Mouse (Mus musculus): Measurements from ENCODE around the gene Ankrd11. TPM values are rescaled to one million over a fixed set of nuclear protein-coding genes. Genes with fewer than 3 reads are reported as not detected.

Gene Ankrd11
- polyA plus RNA-seq, 1 experiment from 2014 or later: 64.9 TPM

- Histone ChIP-seq H3K27me3 (no peaks in the 10 kb centered on the region), H3K9ac (replicated peaks) (no peak overlapping the region), H3K27ac (replicated peaks) (0 out of 2 replicates have a peak overlapping the region, but pooled peaks have one; percentile 3), H3K9me3 (no peaks in the 10 kb centered on the region), H3K4me2 (replicated peaks) (no peak overlapping the region), H3K36me3 (peaks cover 8% of the 10 kb centered on the region; the same call in 1 of the 2 replicates), H3K4me3 (no peak overlapping the region), H3K4me1 (peaks cover 9% of the 10 kb centered on the region)
- WGBS: 80% methylated on average over 3 of the region's 3 CpGs
- no peak for ATAC-seq (ENCODE audit: low FRiP score, low read depth)
Observed at GRCm38 (mm10) chr8:122931834-122932560, 110.1 kb downstream of the Ankrd11 start.

- H3K9ac ChIP-seq (replicated peaks): no peak overlapping the region
- no peak overlapping the region for H3K27ac ChIP-seq (replicated peaks)
- H3K4me1 ChIP-seq: peaks cover 10% of the 10 kb centered on the region
- 90% methylated on average over 7 of the region's 7 CpGs for WGBS
- no peak overlapping the region for H3K4me3 ChIP-seq
- H3K4me2 ChIP-seq (replicated peaks): no peak overlapping the region
- no peak for ATAC-seq (ENCODE audit: low FRiP score, low read depth)
- H3K9me3 ChIP-seq: no peaks in the 10 kb centered on the region
- no peaks in the 10 kb centered on the region for H3K27me3 ChIP-seq
- H3K36me3 ChIP-seq: peaks cover 8% of the 10 kb centered on the region; the same call in 1 of the 2 replicates
Observed at GRCm38 (mm10) chr8:122928631-122929224, 113.3 kb downstream of the Ankrd11 start.

- peaks cover 15% of the 10 kb centered on the region for H3K4me1 ChIP-seq
- no peaks in the 10 kb centered on the region for H3K27me3 ChIP-seq
- WGBS: 96% methylated on average over 3 of the region's 3 CpGs
- H3K9me3 ChIP-seq: no peaks in the 10 kb centered on the region
- peaks cover 8% of the 10 kb centered on the region; the same call in 1 of the 2 replicates for H3K36me3 ChIP-seq
- ATAC-seq (ENCODE audit: low FRiP score, low read depth): no peak
- H3K4me2 ChIP-seq (replicated peaks): no peak overlapping the region
- H3K9ac ChIP-seq (replicated peaks): no peak overlapping the region
- no peak overlapping the region for H3K27ac ChIP-seq (replicated peaks)
- no peak overlapping the region for H3K4me3 ChIP-seq
Observed at GRCm38 (mm10) chr8:122927841-122928240, 114.2 kb downstream of the Ankrd11 start.

GRCm38 (mm10) chr8:122926782-122927181 is 115.3 kb downstream of the Ankrd11 start:
- 87% methylated on average over 7 of the region's 7 CpGs for WGBS
- H3K27ac ChIP-seq (replicated peaks): no peak overlapping the region
- no peak overlapping the region for H3K4me3 ChIP-seq
- ATAC-seq (ENCODE audit: low FRiP score, low read depth): no peak
- no peak overlapping the region for H3K9ac ChIP-seq (replicated peaks)
- H3K36me3 ChIP-seq: peaks cover 8% of the 10 kb centered on the region; the same call in 1 of the 2 replicates
- no peaks in the 10 kb centered on the region for H3K27me3 ChIP-seq
- H3K4me2 ChIP-seq (replicated peaks): no peak overlapping the region
- peaks cover 12% of the 10 kb centered on the region for H3K4me1 ChIP-seq
- no peaks in the 10 kb centered on the region for H3K9me3 ChIP-seq

DNA sequence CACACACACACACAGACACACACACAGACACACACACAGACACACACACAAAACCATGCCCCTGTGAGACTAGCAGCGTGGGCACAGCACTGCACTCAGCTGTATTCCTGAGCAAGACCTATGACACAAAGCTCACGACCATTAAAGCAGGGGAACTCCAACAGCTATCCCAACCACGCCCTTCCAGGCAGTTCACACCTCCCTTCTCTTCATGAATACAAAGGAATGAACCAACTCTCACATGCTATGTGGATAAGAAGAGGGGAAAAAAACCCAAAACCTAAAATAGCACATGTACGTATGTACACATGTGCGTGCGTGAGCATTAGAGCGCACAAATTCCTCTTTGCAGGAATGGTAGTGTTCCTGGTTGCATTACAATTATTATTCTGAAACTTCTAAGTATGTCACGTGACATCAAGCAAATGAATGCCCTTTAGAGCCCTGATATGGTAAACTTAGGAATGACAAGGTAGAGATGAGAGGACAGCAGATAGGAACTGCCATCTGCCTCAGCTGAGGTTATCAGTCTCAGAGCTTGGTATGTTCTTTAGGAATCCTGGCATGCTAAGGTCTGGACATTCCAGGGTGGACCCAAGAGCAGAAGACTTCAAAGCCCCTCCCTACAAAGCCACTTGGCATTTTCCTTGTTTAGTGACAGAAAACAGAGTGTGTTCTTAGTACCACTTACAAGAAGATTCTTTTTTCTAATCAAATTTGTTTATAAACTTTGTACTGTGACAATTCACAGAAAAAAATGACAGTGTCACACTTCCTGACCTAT is 115.9 kb downstream of the Ankrd11 start:
- Histone ChIP-seq H3K9ac (replicated peaks) (no peak overlapping the region), H3K4me1 (peaks cover 19% of the 10 kb centered on the region), H3K36me3 (peaks cover 8% of the 10 kb centered on the region; the same call in 1 of the 2 replicates), H3K4me3 (no peak overlapping the region), H3K27me3 (no peaks in the 10 kb centered on the region), H3K4me2 (replicated peaks) (no peak overlapping the region), H3K9me3 (no peaks in the 10 kb centered on the region), H3K27ac (replicated peaks) (no peak overlapping the region)
- no peak for ATAC-seq (ENCODE audit: low FRiP score, low read depth)
- WGBS: 94% methylated on average over 8 of the region's 8 CpGs

DNA sequence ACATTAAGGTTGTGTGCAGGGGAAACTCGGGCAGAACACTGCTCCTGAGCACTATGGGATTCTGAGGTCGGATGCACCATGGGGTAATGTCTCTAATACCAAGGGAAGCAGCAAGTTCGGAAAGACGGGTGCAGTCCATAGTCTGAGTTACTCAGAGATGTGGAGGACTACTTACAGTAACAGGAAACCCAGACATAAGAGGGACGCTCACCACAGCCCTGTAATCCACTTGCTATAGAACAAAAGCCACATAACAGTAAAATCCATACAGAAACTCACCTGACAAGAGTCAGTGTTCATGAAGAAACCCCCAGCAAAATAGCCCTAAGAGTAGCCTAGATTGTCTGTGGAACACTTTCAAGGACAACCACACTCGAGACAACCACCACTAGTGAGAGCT is 118.0 kb downstream of the Ankrd11 start:
- Histone ChIP-seq H3K4me2 (replicated peaks) (no peak overlapping the region), H3K27ac (replicated peaks) (no peak overlapping the region), H3K36me3 (peaks cover 8% of the 10 kb centered on the region; the same call in 1 of the 2 replicates), H3K9me3 (no peaks in the 10 kb centered on the region), H3K4me3 (no peak overlapping the region), H3K9ac (replicated peaks) (no peak overlapping the region), H3K27me3 (no peaks in the 10 kb centered on the region), H3K4me1 (peaks cover 26% of the 10 kb centered on the region)
- WGBS: 80% methylated on average over 6 of the region's 6 CpGs
- no peak for ATAC-seq (ENCODE audit: low FRiP score, low read depth)

DNA sequence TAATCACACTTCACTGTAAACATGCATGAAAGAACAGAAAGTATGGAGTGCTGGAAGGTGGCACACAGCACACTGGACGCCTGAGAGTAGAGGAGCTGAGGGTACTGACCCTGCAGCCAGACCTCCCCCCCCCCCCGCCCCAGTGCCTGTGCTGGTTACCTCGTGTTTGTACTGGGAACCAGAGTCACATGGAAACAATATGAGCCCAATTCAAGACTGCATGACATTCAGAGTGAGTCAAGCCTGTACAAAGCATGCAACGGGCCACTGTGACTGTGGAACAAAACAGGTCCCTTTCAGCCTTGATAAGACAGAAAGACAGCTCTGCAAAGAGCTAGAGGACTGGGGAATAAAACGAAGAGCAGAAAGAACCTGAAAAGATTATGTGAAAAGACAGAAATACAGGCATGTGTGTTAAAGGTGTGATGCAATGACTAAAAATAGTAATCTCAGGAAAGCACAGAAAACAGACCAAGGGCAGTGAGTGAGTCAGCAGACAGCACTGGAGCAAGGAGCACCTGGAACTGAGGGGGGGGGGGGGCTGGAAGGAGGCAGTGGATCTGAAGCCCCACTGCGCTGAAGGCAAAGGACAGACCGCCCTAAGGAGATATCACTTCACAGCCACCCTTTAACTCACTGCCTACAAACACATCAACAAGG is 118.5 kb downstream of the Ankrd11 start:
- Histone ChIP-seq H3K4me2 (replicated peaks) (no peak overlapping the region), H3K4me3 (no peak overlapping the region), H3K9ac (replicated peaks) (no peak overlapping the region), H3K36me3 (peaks cover 8% of the 10 kb centered on the region; the same call in 1 of the 2 replicates), H3K27ac (replicated peaks) (no peak overlapping the region), H3K4me1 (peaks cover 26% of the 10 kb centered on the region), H3K27me3 (no peaks in the 10 kb centered on the region), H3K9me3 (no peaks in the 10 kb centered on the region)
- 70% methylated on average over 7 of the region's 7 CpGs for WGBS
- no peak for ATAC-seq (ENCODE audit: low FRiP score, low read depth)

DNA sequence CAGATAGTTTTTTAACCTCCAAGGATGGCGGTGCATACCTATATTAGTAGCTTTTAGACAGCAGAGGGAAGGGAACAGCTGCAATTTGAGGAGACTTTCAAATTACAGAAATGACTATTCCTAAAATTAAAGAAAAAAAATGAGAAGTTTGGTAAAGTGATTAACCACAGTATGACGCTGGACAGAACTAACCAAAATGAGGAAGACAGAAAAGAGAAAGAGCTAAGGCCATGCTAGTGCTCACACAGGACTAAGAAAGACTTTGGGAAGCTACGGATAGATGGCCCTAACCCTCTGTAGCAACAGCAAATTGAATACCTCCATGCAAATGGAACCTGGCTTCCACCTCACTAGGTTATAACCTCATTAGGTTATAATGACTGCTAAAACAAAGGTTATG is 119.1 kb downstream of the Ankrd11 start:
- Histone ChIP-seq H3K4me3 (no peak overlapping the region), H3K27ac (replicated peaks) (no peak overlapping the region), H3K9ac (replicated peaks) (no peak overlapping the region), H3K27me3 (no peaks in the 10 kb centered on the region), H3K36me3 (peaks cover 8% of the 10 kb centered on the region; the same call in 1 of the 2 replicates), H3K9me3 (no peaks in the 10 kb centered on the region), H3K4me2 (replicated peaks) (no peak overlapping the region), H3K4me1 (peaks cover 31% of the 10 kb centered on the region)
- 95% methylated on average over 3 of the region's 3 CpGs for WGBS
- ATAC-seq (ENCODE audit: low FRiP score, low read depth): no peak

DNA sequence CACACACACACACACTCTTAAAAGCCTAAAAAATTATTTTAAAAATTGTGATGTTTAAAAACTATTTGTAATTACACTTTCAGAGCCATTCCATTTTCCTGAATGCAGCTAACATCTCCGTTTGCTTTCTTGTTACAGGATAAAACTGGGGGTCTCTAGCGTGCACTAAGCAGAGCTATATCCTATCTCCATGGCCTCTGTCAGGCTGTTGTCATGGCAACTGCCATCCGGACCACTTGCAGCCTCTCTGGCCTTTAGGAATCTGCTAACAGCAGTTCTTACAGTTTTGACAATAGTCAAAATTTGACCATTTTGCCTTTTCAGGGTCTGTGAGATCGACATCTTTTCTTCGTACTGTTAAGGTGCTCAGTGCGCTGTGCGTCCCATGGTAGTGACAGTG is 121.2 kb downstream of the Ankrd11 start:
- Histone ChIP-seq H3K9me3 (no peaks in the 10 kb centered on the region), H3K36me3 (peaks cover 2% of the 10 kb centered on the region; the same call in 1 of the 2 replicates), H3K9ac (replicated peaks) (no peak overlapping the region), H3K27me3 (no peaks in the 10 kb centered on the region), H3K4me3 (no peak overlapping the region), H3K4me2 (replicated peaks) (no peak overlapping the region), H3K4me1 (peaks cover 31% of the 10 kb centered on the region), H3K27ac (replicated peaks) (peak overlapping the region; percentile 11; the same call in 1 of the 2 replicates)
- no peak for ATAC-seq (ENCODE audit: low FRiP score, low read depth)
- 63% methylated on average over 7 of the region's 7 CpGs for WGBS

DNA sequence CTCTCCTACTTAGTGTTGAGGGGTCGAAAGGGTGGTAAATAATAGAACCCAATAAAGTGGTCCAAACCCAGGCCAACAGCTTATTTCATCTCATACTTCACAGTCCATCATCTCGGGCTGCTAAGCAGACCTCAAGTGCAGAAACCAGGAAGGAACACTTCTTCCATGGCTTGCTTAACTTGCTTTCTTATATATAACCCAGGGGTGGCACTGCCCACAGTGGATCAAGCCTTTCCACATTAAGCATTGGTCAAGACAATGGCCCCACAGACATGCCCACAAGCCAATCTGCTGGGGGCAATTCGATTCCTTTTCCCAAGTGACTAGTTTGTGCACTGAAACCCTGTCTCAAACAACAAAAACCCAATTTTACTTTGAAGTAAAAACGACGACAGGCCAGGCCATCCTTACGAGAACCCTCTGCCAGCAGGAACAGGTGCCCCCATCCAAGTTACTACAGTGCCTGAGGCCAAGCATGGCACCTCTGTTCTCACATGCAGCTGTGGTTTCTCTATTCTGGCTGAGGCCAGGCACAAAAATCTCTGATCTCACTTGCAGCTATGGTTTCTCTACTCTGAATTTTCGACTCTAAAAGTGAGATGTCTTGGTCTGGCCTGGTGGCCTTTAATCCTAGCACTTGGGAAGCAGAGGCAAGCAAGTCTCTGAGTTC is 123.5 kb downstream of the Ankrd11 start:
- no peaks in the 10 kb centered on the region for H3K27me3 ChIP-seq
- peaks cover 22% of the 10 kb centered on the region; the same call in 1 of the 2 replicates for H3K36me3 ChIP-seq
- H3K9ac ChIP-seq (replicated peaks): no peak overlapping the region
- H3K4me2 ChIP-seq (replicated peaks): no peak overlapping the region
- no peak overlapping the region for H3K4me3 ChIP-seq
- 83% methylated on average over 7 of the region's 7 CpGs for WGBS
- no peaks in the 10 kb centered on the region for H3K9me3 ChIP-seq
- ATAC-seq (ENCODE audit: low FRiP score, low read depth): no peak
- H3K4me1 ChIP-seq: peaks cover 25% of the 10 kb centered on the region
- no peak overlapping the region; the same call in 1 of the 2 replicates for H3K27ac ChIP-seq (replicated peaks)
